Mouse (Mus musculus): ENCODE measurements at regions not wholly inside any gene's neighbourhood (a gene's known extent, or its start where the extent isn't known, plus 50 kb on each side); places are given as distances from the start of the nearest gene placed in this dataset.
A peak's percentile ranks its signal among the peaks of the same experiment; 100 is the strongest.

DNA sequence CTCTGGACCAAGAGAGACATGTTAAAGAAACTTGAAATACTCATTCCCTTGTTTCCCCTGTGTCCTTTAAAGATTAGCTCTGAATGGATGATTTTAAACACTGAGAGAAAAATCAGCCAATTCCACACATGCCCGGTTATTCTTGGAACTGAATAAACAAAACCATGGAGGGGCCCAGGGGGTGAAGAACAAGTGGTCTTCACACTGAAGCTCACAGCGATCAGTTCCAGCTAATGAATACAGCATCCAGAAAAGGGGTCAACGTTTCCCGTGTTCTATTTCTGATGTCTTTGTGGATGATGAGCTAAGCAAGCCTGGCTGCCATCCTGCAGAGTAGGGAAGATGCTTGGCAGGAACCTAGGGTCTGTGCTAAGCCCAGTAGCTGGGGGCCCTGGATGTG lies 182.3 kb downstream of the Irs2 start:
- no peak for DNase-seq (ENCODE audit: low read depth, low spot score)

DNA sequence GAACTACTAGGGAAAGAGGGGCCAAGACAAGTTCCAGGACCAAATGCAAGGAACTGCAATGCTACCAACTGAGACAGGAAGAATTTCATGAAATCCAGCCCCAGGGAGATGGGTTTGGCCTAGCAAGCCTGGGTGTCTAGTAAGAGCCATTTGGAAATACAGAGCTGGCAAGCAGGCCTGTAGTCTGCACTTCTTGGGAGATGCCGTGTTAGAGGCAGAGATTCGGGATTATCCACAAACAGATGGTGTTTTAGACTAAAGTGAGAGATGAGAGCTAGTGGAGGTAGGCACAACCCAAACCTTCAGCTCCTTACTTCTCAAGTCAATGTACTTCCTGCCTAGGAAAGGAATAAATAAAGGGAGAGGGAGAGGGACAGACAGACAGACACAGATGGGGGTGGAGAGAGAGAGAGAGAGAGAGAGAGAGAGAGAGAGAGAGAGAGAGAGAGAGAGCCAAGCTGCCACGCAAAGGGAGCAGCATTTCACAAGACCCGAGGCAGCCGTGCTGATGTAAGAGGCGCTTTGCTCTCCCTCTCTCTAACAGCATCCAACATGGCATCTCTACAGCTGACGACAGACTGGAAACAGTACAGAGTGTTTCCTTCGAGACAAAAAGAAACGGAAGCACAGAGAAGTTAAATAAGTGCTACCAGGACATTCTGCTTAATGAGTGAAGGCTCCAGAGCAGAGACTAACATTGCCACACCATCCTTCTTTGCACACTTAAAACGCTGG lies 182.9 kb downstream of the Irs2 start:
- no peak for DNase-seq (ENCODE audit: low read depth, low spot score)

DNA sequence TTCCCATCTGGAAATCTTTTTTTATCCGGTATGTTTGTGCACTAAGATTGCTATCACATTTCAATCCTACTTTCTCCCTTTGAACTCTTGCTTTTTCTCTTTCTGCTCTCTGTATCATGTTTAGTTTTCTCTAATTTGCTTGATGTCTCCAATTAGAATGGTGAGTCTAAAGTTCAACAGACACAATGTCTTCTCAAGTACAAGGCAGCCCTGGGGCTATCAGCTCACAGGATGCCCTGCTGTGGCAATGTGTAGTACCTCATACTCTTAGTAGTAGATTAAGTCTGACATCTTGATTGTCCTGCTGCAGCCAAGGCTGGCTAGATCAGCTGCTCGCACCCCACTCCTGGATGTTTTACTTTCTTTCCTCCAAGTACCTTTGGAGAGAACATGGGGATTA lies 186.4 kb downstream of the Irs2 start:
- no peak for DNase-seq (ENCODE audit: low read depth, low spot score)

DNA sequence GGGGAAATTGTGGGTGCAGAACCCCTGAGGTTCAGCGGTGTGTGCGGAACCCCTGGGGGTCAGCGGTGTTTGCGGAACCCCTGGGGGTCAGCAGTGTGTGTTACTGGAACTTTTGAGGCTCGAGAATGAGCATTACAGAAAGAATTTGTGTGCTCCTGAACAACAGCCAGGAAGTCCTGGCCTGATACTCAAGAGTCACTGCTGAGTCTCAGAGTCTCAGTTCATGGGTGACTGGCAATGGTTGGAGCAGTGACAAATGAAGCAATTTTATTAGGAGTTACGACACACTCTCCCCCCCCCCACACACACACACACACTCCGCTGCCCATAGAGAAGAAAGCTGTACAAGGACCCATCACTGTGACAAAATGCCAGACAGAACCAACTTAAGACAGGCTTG lies 193.8 kb downstream of the Irs2 start:
- no peak for DNase-seq (ENCODE audit: low read depth, low spot score)

DNA sequence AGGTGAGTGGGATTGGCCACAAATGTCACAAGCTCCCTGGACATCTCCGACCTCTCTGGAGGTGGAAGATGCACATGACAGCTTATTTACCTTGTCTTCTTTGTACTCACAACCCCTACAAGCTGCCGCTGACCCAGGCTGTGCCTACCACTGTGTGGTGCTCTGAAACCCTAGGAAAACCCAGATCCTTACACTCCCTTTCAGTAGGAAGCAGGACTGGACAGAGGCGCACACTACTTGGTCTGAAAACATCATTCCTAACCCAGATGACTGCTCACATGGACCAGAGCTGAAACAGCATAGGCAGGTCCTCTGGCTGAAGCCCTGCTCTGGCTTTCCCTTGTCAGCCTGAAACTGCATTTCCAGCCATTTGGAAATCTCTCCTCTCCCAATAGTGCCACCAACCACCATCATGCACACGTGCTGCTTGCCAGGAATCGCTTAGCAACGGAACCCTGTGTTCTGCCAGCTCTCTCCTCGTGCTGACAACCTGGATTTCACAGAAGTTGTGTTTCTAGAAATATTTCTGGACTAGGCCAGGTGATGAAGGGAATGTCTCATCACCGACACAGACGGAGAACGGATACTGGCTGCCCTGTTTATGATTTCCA lies 196.1 kb downstream of the Irs2 start:
- no peak for DNase-seq (ENCODE audit: low read depth, low spot score)

DNA sequence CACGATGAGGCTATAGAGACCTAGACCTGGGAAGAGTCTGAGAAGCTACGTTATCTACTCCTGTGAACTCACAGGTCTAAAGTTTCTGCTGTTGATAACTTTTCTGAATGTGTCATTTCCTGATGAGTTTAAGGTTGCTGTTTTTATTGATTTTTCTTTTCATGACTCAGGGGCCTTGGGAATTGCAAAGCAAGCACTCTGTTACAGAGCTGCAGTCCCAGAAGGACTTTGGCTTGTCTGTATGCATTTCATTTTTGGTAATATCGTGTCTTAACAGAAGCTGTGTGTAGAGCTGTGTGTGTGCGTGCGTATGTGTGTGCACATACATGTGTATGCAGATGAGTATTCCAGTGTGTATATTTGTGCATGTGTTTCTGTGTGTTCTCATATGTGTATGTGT lies 201.2 kb downstream of the Irs2 start:
- no peak for DNase-seq (ENCODE audit: low read depth, low spot score)

DNA sequence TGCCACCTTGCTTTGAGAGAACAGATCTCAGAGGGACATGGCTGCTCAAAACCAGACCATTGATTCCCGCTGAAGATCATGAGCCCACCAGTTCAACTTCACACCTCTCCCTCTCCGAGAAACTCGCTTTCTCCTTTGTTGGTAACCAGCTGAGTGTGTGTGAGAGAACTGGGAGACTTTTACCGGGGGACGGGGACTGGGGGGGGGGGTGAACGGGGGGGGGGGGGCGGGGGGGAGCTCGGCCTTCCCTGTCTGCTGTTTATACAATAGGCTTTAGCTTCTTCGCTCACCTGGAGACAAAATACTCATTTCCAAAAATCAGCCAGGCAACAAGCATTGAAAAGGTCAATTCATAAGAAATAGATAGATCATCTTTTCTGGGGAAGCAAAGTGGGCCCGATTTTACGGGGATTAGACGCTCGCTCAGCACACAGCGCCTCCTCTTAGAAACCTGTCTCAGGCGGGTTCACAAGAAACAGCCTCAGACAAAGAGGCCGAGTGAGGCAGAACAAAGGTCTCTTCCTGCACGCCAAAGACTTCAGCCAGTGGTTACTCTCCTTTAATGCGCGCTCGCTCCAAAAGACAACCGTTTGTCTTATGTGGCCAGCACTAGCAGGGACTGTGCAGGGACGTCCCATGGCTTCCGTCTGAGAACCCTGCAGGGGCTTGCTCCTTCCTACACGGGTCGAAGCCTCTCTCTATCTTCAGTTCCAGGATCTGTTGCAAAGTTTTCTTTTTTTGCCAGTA lies 202.7 kb downstream of the Irs2 start:
- no peak for DNase-seq (ENCODE audit: low read depth, low spot score)

DNA sequence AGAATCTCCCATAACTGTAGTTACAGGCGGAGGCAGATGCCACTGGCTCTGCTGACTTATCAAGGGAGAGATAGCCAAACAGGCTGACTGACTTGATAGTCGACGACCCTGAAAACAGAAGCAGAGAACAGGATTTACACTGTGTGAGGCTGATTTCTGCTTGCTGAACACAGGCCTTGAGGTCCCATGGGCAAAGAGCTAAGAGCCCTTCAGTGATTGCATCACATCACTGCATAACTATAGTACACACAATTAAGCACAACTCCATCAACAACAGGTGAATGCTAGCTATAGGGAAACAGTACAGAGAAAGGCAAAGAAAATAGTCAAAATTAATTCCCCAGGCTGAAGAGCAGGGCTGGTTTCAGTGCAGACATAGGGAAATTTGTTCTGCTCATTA lies 203.3 kb downstream of the Irs2 start:
- no peak for DNase-seq (ENCODE audit: low read depth, low spot score)

DNA sequence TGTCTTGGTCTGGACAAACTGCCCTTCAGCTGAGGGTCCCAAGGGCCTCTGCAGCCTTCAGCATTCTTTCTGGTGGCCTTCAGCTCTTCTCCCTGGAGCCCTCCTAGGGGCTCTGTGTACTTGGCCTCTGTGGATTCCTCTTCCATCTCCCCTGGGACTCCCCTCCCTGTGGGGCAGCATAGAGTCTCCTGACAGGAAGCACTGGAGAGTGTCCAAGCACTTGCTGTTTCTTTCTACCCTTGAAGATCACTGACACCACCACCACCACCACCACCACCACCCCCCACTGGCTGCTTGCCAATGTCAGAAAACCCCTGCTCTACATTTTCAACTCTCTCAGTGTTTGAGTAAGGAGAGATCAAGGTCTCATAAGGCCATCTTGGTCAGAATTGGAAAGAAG lies 206.3 kb downstream of the Irs2 start:
- DNase-seq (ENCODE audit: low read depth, low spot score): no peak

DNA sequence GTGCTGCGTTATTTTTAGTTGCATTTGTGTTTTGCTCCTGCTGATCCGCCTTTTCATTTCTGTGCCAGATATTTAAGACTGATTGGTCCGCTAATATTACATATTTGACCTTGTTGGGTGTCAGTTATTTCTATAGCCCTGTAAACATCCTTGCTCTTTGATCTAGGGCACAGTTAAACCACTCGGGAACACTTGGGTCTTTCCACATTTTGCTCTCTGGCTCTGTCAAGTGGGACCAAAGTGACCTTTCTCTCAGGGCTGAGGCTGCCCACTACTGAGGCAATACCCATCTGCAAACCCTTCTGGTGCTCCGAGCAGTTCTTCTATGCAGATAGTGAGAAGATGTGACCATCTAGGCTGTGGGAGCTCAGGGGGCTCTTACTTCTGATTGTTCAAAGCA lies 206.7 kb downstream of the Irs2 start:
- no peak for DNase-seq (ENCODE audit: low read depth, low spot score)

DNA sequence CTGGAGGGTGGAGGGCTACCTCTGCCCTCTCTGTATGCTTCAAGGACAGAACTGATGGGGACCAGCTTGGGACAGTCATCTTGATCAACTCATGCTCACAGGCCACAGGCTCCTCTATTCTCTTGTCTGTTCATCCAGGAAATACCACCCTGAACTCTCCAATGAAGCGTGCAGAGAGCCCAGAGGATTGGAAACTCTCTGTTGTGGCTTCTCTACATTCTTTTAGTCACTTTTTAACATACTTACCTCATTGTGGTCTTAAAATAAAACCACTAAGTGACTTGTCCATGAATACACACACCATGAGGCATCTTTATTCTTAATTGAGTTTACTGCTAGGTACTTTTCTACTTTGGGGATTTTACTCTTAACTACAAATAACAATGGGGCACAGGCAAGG lies 209.8 kb downstream of the Irs2 start:
- DNase-seq (ENCODE audit: low read depth, low spot score): peak; percentile 44

DNA sequence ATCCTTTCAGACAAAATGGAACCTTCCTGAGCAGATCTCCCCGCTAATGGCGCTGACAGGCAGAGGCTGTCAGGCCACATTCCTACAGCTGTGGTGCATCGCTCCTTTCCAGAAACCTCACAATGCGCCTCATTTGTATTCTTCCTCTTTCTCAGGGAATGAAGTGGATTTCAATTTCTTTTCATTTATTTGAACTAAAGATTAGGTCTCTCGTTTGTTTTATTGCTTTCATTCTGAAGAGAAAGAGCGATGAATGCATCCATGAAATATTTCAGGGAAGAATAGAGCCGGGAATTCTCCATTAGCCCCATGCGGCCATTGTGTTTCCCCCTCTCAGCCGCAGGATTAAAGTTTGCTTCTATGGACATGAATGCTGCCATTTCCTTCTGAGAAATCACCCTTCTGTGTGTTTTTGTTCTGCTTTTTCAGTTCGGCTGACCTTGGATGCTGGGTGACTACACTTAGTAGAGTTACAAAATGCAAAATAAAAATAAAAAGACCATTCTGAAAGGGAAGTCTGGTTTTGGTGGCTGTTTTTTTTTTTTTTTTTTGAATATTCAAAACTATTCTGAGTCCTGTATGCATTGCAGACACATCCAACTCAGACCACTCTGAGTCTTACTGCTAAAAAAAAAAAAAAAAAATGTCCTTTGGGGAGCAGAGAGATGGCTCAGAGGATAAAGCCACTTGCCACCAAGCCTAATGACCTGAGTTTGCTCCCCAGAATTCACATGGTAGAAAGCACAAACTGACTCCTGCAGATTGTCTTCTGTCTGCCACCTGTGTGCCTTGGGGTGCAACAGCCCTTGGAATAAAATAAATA lies 213.7 kb downstream of the Irs2 start:
- no peak for DNase-seq (ENCODE audit: low read depth, low spot score)

DNA sequence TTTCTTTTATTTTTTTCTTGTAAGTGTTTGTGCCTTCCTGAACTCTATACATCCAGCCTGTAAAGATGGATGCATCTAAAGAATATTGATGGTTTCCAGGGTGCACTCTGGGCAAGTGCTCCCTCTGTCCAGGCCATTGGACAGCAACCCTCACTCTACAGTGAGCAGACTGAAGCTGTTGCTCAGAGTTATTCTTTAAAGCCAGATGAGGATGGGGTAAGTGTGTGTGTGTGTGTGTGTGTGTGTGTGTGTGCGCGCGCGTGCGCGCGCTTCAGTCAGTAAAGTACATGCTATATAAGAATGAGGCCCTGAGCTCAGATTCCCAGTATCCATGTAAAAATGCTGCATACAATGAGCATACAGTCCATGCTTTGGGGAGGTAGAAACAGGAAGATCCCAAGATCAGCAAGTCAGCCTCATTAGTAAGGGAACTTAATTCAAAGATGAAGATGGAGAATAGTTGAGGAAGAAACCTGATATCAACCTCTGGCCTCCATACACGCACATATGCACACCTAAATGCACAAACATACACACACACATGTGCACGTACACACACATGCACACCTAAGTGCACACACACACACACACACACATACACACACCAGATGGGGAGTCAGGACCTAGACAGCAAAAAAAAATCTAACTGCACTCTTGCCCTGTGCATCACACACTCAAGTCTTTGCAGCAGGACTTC lies 214.4 kb downstream of the Irs2 start:
- no peak for DNase-seq (ENCODE audit: low read depth, low spot score)

DNA sequence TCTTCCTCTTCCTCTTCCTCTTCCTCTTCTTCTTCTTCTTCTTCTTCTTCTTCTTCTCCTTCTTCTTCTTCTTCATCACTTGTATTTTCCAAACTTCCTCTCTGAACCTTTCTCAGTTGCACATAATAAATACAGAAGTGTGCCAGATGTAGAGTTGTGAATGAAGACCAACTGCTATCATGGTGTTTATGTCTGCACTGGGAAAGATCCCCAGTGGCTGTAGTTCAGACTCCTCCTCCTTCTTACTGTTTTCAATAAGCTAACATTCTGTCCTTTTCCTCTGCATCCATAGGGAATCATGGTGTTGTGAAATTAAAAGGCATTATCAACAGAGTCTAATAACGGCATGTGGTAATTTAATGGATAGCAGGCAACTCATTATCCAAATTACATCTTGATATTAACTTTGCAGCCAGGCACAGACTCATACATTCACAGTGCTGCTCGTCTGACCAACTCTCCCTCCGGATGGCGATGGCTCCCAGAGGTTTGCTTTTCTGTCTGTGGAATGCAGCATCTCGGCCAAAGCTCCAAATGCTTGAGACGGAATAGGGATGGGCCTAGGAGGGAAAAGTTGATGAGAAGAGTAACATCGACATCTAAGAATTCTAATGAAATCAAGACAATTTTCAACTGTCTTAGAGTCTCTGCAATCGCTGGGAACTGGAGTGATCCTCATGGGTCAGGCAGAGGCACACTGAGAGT lies 219.6 kb downstream of the Irs2 start:
- no peak for DNase-seq (ENCODE audit: low read depth, low spot score)

DNA sequence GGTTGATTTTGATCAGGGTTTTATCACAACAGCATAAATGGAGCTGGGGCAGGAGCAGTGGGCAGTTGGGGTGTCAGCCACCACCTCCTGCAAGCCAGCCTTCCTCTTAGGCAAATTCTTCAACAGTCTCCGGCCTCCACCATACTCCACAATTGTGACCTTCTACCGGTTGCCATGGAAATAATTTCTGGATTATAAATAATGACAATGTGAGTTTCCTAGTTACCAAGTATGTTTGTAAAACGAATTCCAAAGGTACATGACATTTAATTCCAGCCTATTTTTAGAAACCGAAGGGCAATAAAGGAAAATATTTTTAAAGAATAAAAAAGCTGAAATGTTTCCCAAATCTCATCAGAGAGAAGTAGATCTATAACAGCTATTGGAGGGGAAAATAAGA lies 222.5 kb downstream of the Irs2 start:
- no peak for DNase-seq (ENCODE audit: low read depth, low spot score)

DNA sequence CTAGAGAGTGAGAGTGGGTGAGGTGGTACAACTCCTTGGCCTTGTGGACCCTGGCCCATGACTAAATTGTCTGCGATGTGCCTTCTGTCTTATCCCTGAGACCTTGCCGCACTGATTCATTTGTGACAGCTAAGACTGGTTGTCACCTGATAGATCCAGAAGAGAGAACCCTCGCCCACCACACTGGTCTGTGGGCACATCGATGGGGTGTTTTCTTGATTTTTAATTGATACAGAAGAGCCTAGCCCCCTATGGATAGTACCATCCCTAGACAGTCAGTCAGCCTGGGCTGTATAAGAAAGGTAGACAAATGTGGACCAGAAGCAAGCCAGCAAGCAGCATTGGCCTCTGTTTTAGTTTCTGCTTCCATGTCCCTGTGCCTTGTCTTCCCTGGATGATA lies 222.9 kb downstream of the Irs2 start:
- no peak for DNase-seq (ENCODE audit: low read depth, low spot score)

DNA sequence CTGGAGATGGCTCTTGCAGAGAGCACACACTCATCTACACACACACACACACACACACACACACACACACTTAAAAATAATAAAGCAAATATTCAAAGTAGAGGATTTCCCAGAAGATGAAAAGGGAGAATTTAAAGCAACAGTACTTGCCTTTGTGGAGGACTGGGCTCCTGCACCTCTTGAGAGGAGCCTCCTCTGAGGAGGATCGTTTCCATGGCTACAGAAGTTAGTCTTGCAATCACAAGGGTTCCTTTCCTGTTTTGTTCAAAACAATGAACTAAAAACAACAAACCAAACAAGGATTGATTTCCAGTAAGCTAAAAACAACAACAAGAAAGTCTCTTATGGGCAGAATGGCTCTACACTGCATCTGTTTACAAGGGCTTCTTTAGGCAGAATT lies 223.8 kb downstream of the Irs2 start:
- no peak for DNase-seq (ENCODE audit: low read depth, low spot score)

DNA sequence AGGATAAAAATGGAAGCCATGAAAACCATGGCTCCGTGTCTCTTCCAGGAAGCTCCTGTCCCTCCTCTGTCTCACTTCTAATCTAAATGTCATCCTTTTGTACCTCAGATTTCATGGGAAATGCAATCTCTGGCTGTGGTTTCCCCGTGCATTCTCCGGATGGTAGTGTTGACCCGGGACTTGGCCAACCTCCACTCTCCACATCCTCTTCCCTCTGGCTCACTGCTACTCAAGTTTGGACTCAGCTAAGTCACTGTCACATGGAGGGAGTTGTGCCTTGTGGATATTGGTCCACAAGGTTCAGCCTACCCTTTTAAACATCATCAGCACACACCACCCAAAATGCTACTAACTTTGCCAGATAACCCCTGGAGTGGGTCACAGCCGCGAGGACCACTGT lies 226.4 kb downstream of the Irs2 start:
- peak; percentile 49 for DNase-seq (ENCODE audit: low read depth, low spot score)

DNA sequence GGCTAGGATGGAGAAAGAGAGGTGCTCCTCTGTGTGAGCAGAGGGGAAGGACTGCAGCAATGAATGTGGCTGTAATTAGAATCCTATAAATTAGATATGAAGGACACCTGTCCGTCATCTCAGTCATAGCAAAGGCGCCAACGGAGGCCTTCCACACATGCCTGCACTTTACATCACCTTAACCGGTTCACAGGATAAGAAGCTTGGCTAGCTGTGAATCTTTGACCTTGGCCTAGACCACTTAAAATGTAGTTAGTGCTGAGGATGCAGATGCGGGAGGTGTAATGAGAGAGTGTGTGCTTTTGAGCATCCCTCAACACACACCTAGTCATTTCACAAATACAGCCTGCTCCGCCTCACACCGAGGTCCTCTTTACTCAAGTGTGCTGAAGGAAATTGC lies 228.6 kb downstream of the Irs2 start:
- no peak for DNase-seq (ENCODE audit: low read depth, low spot score)

DNA sequence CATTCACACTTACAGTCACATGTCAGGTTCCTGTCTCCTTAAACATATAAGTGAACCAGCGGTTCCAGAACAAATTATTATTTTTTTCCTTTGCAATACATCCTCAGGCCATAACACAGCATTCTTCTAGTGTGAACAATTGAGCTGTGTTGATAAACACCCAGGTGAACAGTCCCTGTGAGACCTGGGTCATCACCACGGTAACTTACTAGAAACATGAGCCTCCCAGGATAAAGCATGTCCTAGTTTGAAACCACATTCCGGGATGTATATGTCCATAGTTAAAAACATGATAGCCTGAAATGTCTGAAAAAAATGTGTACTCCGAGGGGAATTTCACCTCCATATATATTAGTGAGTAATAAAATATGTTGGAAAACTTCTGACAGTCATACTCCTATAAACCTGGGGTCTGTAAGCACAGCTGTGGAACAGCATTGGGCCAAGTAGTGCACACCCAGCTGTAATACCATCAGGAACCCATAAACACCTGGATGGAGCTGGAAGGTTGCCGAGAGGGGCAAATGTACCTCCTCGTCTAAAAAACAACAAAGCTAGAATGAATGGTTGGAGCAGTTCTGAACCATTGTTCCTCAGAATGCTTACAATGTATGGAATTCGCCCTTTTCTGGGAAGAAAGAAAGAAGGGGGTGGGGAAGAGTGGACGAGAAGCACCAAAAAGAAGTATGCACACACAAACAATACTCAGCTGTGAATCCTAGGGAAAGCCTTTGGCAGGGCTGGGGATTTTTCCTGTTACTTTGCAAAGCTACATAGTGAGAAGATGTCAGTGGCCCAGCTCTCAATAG lies 232.9 kb downstream of the Irs2 start:
- DNase-seq (ENCODE audit: low read depth, low spot score): no peak

Measured in 3T3-L1 (cell line).